Mouse (Mus musculus): ENCODE measurements around the gene Abcg8.

Abcg8 gene

DNA sequence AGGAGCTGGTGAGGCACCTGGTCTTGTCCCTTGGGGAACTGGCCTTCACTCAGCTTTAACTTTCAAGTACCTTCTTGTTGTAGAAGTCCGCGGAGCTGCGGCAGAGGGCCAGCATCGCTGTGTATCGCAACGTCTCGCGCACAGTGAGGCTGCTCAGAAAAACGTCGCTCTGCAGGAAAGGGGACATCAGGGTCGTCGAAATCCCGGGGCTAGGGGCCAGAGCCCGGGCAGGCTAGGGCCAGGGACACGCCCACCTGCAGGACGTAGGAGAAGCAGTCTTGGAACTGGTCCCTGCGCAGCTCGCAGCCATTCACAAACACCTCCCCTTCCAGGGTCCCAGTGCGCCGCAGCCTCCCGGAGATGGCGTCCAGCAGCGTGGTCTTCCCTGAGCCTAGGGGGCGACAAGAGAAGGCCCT is at the start of gene Abcg8:
Gene Abcg8 (plus strand): TSS at position 352 of the 416 bp plus-strand sequence.
- CTCF ChIA-PET: no interaction called here

DNA sequence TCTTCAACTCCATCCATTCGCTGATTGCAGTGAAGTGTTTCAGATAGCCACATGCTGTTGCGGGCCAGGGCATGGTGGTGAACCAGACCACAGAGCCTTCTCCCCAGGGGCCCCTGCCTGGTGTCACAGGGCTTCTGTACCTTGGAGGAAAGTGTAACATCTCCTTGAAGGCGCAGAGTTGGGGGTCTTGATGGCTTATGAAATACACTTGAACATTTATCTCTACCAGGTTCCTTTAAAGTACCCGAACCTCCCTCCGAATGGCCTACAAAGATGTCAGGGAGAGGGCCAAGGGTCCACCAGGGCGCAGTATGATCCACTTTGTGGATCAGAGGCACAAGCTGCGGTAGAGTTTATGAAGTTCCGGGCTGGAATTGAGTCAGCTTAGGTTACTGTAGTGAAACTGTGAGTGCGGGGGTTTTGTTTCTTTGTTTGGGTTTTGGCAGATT is 49.2 kb upstream of the Abcg8 start:
- CTCF ChIA-PET: interaction anchor here (0.5 kb wide), 1 partner anchor 48 kb away, joined by 6 read pairs; no protein-coding TSS in a partner anchor

DNA sequence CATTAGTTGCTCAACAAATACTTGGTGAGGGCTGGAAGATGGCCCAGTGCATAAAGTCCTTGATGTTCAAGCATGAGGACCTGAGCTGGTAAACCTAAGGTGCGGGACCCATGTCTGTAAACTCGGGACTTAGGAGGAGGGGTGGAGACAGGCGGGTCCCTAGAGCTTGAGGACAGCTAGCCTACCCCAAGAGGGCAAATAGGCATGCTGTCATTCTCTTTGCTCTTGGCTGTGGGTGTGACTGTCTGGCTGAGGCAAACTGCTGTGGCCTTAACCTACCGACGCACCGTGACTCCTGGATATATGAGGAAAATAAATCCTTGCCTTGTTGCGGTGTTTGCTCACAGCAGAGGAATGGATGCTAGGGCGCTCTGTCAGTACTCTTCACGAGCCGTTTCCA is 48.4 kb upstream of the Abcg8 start:
- CTCF ChIA-PET: no interaction called here

DNA sequence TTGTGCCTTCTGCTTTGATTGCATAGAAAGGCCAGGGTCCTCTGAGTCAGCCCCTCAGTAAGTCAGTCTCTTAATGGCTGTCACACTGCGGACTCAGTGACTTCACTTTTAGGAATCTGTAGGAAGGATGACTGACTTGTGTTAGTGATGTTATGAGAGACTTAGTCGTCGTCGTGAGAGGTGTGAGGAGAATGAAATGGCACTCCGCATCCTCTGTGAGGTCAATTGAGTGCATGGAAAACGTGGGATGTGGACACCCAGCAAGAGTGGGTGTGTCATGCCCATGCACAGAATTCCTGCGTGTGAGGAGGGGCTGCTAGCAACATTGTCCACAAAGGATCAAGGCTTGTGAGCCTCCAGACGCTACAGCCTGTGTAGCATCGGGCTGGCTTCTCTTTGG is 47.5 kb upstream of the Abcg8 start:
- CTCF ChIA-PET: no interaction called here

DNA sequence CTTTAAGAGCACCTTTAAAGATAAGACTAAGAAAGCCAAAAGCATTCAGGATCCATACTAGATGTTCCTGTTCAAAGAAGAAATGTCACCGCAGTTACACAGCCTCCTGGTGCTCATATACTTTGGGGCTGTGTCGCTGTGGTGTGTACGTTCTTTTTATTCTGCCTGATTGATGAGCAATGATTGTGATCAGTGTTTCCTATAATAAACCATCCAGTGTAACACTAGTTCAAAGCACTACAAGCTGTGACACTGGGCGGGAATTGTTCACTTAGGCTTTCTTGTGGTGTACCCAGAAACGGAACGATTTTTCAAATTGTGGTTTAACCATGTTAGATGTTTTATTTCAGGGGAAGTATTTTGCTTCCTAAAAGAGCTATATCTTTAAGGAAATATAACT is 44.3 kb upstream of the Abcg8 start:
- CTCF ChIA-PET: no interaction called here

DNA sequence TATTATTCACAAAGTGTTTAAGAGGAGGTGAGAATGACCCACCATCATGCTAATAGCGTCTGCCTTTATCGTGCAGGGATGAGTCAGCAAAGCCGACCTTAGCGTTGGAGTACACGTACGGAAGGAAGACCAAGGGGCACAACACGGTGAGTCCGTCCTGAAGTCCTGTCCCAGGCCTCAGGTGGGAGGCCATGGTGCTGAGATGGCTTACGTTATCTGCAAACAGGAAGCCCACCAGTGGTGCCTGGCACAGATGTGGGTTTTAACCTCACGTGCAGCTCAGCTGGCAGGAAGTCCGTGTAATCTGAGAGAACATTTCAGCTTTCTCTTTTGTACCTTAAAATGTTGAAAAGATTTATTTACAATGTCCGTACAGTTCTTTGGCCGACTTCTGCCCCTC is 42.7 kb upstream of the Abcg8 start:
- CTCF ChIA-PET: interaction anchor here (0.7 kb wide), 1 partner anchor 381 kb away, joined by 3 read pairs; no protein-coding TSS in a partner anchor

DNA sequence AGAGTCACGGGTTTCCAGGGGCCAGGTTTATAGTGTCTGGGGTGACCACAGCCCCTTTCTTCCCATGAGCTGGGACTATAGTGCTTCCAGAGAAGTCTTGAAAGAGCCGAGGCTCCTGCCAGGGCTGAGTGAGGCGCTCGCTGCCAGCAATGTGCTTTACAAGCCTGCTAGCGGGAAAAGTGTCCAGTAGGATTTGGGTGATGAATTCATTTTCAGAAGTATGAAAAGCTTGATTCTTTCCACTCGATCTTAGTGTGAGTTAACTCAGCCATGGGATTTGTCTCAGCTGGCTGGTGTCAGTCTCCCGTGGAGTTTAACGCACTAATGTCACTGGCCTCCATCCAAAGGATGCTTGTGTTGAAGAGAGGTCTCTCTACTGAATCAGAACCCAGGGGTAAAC is 39.8 kb upstream of the Abcg8 start:
- CTCF ChIA-PET: no interaction called here

DNA sequence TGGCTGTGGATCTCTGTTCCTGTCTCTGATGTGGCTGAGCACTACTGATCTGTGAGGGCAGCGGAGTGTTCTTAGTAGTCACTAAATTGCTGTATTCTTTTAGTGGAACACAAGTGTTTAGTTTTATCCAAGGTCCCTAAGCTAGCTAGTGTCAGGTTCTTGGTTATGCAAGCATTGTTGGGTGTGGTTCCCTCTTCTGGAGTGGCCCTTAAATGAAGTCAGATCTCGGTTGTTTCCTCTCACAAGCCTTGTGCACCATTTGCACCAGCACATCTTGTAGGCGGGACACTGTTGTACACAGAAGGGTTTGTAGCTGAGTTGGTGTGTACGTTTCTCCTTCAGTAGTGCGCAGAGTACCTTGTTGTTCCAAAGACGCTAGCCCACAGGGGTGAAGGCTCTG is 38.1 kb upstream of the Abcg8 start:
- CTCF ChIA-PET: no interaction called here

DNA sequence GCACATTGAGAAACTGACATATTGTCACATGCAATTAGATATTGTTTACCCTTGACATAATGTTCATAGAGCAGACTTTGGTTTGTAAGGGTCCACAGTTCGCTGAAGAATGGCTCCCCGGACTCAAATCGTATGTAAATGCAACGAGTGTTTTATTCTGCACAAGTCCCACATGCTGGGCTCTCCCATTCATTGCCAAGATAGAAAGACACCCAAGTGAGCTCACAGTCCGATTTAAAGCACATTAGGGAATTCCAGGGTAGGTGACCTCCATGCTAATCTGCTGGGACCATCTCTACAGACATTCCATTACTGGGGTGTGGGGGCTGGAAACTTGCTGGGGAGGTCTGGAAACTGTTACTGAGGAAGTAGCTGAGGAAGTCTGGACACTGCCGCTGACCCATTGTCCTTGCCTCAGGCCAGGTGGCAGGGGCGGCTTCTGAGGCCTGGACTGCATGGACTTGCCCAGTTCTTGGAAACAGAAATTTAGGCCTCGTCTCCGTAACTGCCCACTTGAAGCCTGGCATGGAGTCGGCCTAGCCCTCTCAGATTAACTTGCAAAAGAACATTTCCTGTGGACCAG is 36.2 kb upstream of the Abcg8 start:
- CTCF ChIA-PET: no interaction called here

DNA sequence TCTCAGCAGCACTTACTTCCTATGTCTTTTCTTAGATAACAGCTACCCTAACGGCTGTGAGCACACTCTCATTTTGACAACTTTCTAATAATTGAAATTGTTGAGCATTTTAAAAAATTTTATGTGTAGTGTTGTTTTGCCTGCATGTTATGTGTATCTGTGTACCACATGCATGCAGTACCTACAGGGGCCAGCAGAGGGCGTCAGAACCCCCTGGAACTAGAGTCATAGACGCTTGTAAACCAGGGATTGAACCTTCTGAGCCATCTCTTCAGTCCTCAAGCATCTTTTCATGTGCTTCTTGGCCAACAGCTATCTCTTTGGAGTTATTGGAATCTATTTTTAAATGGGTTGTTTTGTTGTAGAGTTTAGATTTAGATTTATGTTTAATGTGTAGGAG is 34.2 kb upstream of the Abcg8 start:
- CTCF ChIA-PET: interaction anchor here (0.6 kb wide), 1 partner anchor 31 kb away, joined by 3 read pairs; no protein-coding TSS in a partner anchor

DNA sequence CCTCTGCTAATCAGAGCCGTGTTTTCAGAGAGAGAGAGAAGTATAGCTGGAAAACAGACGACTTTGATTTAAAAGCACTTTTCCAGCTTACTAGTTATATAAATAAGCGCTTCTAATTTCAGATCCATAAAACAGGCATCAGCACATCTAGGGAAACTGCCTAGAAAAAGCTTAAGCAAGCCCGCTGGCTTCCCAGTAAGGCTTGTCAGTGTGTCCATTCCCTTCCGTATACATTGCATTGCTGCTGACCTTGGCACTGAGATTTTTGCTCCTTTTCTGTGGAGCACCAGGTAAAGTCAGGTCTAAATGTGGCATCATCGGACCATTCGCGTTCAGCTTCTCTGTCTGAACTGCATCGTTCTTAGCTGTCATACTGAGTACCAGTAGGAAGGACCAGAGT is 33.8 kb upstream of the Abcg8 start:
- CTCF ChIA-PET: no interaction called here

DNA sequence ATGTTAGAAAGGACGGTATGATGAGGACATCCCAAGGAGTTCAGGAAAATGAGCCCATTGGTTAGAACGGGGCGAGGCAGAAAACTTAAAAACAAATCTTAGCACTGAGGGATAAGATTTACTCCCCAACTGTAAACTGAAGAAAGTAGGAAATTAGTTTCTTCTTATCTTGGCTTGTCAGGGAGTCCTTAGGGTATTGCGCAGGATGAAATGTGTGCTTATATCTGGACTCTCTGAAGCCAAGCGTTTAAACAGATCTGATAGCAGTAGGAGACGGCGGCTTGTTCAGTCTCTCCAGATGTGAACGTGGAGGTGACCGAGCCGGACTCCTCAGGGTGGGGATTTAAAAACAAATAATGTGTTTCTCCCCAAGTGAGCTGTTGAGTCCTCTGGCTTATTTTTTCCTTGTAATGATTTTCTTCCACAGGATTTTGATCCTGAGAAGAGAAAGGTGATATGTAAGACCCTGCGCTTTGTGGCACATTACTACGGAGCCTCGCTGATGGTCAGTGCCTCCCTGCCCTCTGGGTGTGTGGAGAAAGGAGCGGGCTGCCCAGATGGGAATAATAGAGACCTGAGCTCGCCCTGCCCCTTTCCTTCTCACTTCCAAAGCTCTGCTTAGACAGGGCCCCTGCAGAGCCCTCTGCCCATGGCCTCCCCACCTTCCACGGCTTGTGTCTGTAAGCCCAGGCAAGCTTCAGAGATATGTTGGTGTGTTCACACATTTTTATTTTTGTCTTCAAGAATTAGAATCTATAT is 31.6 kb upstream of the Abcg8 start:
- CTCF ChIA-PET: no interaction called here

DNA sequence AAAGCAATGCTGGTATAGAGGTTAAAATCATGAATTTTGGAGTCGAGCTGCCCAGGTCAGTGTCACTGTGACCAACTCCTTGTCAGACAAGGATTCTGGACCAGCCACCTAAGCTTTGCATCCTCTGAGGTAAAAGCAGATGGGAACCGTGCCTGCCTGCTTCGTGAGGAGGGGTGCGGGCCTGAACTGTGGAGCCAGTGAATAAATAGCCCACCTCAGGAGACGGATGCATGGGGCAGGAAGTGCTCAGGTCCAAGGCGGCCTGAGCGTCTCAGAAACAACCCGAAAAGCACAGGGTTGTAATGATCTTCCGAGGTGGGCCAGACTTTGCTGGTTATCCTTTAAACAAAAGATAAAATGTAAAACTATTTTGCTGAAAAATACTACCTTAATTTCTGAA is 31.0 kb upstream of the Abcg8 start:
- CTCF ChIA-PET: no interaction called here

DNA sequence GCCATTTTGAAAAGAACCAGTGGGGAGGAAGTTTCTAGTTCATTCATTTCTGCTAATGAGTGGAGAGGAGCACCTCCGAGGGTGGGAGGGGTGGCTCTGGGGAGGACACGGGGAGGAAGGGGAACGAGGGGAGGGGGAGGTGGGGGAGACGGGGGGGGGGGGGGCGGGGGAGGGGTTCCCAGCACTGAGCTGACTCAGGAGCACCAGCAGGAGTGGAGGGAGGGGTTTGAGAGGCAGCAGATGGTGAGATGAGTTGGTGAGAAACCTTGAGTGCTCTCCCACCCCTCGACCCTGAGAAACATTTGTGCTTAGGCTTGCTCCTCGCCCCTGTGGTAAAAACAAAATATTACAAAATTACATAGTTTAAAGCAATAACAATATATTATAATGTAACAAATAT is 30.2 kb upstream of the Abcg8 start:
- CTCF ChIA-PET: no interaction called here

DNA sequence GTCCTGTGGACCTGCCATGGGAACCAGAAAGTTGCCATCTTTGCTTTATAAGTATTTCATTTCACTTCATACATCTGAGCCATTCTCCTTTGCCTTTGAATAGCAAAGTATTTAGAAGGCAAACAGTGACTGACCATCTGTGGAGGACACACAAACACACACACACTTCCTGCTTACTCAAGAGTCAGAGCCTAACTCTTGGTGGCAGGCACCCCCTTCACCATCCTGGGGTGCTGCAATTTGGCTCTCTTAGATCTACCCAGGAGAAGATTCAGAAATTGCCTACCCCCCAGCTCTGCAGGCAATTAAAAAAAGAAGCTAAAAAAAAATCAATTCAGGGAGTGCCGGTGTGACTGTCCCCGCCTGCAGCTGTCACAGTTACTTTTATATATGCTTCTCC is 29.6 kb upstream of the Abcg8 start:
- CTCF ChIA-PET: no interaction called here

DNA sequence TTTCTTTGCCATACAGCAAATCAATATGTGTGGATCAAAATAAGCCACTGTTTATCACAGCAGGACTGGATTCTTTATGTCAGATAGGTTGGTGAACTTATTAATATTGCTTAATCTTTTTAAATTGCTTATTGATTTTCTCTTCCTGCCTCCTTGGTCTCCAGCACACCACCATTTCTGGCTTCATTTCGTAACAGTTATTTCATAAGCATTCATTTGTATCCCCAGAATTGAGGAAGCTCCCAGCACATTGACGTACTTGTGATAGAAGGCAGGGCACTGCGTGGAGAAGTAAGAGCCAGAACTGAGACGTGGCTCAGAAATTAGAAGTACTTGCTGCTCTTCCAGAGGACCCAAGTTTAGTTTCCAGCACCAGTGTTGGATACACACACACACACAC is 28.5 kb upstream of the Abcg8 start:
- CTCF ChIA-PET: interaction anchor here (0.6 kb wide), 1 partner anchor 13 kb away, joined by 5 read pairs; no protein-coding TSS in a partner anchor

DNA sequence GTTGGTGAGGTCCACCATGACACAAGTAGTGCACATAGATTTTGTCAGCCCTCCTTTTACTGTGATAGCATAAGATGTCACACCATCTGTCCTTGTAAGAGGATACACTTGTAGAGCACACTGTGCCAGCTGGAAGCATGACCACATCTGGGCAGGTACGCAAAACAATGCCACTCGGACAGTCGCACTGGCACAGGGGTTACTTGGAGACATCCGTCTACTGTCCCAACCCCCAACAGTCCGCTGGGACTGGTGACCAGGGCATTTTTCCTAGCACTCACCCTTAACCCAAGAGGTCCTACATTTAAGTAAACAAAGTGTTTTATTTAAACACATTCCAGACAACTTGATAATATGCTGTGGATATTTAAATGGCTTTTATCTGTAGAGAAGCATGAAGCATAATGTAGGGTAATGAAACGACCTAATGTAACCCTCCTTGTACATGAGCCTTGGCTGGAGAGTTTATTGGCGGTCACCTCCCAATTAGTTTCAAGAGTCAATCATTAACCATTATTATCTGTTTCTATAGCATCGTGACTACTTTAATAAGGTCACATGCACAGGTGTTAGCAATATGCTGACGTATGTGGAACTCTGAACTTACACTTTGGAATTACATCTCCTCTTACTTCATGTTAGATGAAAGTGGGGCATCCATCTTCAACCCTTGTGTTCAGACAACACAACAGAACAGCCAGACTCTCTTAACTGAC is 25.6 kb upstream of the Abcg8 start:
- CTCF ChIA-PET: no interaction called here

DNA sequence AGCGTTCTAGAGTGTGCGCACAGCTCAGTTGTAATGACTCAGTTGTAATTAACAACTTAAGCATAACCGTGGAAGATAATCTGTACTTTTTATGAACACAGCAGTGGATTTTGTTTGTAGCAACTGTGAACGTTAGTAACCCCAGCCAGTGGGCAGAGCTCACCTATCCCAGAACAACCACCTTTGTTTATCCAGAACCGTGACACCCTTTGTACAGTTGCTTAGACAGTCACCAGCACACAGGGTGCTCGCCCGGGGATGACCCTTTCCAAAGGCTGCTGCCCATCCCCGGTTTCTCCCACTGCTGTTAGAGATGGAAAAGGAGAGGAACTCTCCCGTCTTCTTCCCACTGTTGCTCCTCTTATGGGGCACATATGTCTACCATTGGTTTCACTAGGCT is 22.6 kb upstream of the Abcg8 start:
- CTCF ChIA-PET: no interaction called here

DNA sequence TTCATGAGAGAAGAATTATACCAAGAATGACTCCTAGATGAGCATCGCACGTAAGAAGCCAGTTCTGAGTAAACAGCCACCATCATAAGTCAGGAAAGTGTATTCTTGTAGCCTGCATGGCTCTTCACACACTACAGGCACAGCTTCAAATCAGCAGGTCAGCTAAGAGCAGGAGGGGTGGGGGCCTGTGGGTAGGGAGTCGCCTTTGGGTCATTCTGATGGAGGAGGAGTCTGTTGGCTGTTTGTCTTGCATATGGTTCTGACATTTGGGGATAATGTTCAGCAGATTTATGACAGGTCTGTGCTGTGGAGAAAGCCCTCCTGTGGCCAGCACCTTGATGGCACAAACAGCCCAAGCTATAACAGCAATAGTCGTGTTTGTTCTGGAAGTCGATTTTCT is 19.9 kb upstream of the Abcg8 start:
- CTCF ChIA-PET: no interaction called here

DNA sequence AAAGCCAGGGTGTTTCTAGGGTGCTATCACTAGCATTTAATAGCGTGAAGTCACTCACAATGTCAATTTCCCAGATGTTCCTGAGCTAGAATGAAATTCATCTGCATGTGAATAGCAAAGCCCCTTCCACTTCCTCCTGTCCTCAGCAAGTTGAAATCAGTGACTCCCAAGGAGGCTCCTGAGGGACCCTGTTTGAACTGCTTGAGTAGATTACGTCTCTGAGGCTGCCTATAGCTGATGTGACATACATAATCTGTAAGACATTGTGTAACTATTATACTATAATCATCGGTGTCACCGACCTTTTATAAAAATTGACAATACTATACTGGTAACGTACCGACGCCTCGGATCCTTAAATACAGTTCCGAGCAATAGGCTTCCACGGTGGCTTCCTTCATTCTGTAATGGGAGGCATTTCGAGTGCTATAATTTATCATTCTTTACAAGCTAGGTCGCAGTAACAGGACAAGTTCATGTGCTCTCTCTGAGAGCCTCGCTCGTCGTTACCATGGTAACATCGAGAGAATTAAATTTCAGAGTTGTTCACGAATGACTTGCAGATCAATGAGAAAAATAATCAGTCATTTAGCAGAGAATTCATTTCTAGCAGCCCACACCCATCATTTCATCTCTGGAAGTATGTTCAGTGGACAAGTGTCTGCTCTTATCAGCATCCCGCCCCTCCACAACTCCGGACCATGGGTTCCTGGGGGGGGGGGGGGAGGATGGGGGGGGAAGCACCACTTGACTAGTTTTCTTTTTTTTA is 19.3 kb upstream of the Abcg8 start:
- CTCF ChIA-PET: no interaction called here

DNA sequence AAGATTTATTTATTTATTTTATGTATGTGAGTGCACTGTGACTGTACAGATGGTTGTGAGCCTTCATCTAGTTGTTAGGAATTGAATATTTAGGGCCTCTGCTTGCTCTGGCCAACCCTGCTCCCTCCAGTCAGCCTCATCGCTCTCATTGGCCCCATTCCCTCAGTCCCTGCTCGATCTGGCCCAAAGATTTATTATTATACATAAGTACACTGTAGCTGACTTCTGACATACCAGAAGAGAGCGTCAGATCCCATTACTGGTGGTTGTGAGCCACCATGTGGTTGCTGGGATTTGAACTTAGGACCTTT is 18.7 kb upstream of the Abcg8 start:
- CTCF ChIA-PET: no interaction called here

DNA sequence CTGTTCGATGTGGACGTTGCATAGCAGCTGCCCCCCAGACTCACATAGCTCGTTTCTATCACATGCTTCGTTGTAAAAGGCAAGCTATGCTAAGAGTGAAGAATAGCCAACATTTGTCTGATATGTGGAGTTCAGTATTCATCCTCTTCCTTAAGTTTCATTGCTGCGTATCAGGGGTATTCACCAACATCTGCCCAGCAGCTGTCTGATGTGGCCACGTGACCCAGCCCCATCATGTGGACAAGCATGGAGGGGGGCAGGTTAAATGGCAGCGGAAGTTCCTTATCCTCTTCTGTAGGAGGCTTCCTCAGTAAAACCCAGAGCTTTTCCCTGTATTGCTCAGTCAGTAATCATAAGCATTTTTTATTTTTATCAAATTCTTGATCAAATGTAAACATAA is 18.3 kb upstream of the Abcg8 start:
- CTCF ChIA-PET: no interaction called here

DNA sequence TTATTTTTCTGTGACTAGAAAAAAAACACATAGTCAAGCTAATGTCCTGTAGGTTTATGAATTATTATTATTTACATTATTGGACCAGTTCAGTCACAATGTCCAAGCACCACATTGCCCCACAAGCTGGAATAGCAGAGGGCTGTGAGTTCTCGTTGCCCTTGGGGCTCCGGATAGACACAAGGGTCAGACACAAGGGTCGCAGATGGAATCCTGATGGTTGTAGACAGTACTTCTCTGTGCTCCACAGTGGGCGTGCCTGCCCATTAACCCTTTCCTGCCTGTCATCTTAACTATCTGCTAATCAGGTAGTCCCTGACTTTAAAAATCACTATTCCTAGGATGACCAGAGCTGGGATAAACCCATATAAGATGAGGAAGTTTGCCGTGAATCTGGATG is 17.9 kb upstream of the Abcg8 start:
- CTCF ChIA-PET: no interaction called here

Data from spleen, embryonic (tissue).